Mouse (Mus musculus): ENCODE measurements around the gene Pawr.
"Not testable (repeated sequence)": the region's sequence is repeated elsewhere in the genome, so short reads cannot be mapped to it uniquely, and the experiment has no call there.

The Pawr gene

DNA sequence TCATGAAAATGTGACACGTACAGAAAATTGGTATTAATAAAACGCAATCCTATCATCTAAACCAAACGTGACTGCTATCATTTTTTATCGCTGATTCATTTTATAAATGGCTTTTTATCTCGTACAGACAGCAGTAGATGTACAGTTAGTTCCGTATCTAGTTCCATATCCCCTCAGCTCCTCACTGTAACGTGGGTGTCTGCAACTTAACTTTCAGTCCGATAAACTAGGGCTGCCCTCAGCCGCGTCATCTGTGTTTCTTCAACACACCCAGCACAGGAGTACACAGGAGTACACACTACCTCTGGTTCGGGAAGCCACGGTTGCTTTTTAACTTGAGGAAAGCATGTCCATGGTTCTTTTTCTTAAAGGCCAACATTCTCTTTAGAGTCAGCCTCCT lies 63.3 kb downstream of the Pawr start:
- DNase-seq, result no peak

DNA sequence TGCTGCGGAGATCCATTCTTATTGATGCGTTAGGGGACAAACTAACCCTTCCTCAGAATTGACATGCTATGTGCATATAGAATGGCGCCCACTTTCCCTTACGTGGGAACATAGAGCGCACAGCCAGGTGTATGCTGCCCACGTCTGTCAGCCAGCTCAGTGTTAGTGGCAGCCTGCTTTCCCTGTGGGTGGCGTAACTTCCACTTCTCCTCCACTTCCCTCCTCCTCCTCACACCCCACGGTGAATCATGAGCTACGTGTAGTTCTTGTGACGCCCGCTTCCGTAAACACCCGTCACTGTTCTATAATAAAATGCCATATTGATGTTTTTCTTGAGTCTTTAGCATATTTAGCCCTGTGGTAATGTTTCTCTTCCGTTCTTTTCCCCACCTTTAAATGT lies 63.7 kb downstream of the Pawr start:
- peak; percentile 21 for DNase-seq

DNA sequence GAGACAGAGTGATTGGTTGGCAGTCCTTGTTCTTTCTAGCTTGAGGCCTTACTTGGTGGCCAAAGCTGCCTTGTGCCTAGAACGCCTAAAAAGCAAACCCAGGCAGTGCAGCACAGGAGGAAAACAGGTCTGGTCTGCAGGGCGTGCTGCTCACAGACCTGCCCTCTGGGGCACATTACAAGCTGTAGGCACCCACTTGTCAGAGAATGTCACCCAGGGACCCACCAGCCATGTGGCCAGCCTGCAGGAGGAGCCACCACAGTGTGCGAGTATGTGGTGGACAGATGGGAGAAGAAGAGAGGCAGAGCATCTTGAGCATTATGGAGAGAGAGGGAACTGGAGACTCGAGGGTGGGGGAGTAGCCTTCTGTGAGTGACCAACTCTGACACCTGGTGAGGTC lies 70.8 kb downstream of the Pawr start:
- DNase-seq, result no peak

DNA sequence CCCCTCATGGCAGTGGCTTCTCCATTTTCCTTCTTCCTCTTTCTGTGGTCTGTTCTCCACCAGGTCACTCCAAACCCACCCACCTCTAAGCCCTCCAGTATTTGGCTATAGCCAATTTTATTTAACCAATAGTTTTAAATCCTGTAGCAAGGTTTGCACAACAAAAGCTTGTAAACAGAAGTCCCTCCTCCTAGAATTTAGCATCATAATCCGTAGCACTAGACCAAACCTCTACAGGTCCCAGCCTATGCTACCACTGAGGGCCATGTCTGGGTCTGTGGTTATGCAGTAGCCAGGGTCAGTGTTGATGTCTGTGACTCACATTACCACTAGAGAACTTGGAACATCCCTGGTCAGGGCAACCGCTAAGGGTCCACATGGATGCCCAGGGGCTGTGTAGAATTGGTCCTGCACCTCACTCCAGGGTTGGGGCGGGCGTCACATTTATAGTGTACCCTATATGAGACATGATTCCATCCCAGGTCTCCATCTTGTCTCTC lies 71.5 kb downstream of the Pawr start:
- DNase-seq, result no peak

DNA sequence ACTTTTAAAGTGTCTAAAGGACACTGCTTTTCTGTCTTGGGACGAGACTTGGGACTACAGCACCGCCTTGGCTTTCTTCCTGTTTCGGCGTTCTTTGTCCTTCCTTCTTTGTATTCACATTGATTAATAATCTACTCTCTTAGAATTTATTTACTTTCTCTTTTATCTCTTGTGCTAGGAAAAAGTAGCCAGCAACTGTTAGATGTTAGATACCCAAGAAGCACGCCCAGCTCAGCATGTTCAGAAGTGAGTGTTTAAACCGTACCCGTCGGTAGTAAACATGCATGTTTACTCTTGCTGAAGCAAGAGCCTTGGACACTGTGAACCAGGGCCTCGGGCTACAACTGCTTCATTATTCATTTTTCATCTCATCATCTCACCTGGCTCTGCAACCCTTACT lies 72.2 kb downstream of the Pawr start:
- DNase-seq, result no peak

DNA sequence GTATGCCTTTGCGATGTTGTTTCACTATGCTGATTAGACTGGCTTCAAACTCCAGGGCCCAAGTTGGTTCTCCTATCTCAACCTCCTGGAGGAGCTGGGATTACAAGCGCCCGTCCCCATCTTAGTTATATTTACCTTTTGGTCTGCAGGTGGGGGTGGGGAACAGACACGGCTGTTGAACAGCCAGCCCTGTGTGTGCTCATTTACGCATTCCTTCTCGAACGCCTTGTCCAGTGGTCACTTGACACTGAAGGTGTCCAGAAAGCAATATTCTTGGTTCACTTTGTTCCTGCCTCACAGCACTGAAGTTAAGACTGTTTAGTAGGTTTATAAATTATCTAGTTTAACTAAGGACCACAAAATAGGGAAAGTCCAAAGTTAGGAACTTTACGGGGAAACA lies 73.2 kb downstream of the Pawr start:
- DNase-seq, result no peak

DNA sequence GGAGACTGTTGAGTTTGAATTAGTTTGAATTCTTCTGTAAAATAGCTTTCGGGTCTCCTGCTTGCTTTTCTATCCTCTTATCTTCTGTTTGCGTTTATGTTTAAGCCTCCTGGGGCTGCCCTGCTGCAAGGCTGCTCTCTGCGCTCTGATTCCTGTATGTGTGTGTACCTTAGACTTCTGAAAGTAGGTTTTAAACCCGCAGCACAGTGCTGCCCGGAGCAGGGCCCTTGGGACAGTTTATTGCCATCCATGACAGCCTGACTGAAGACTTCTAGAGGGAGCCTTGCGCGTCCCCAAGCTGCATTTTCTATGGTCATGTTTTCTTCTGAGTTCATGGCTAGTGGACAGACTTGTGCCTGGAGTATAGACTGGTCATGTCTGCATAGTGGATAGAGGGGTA lies 74.0 kb downstream of the Pawr start:
- no peak for DNase-seq

DNA sequence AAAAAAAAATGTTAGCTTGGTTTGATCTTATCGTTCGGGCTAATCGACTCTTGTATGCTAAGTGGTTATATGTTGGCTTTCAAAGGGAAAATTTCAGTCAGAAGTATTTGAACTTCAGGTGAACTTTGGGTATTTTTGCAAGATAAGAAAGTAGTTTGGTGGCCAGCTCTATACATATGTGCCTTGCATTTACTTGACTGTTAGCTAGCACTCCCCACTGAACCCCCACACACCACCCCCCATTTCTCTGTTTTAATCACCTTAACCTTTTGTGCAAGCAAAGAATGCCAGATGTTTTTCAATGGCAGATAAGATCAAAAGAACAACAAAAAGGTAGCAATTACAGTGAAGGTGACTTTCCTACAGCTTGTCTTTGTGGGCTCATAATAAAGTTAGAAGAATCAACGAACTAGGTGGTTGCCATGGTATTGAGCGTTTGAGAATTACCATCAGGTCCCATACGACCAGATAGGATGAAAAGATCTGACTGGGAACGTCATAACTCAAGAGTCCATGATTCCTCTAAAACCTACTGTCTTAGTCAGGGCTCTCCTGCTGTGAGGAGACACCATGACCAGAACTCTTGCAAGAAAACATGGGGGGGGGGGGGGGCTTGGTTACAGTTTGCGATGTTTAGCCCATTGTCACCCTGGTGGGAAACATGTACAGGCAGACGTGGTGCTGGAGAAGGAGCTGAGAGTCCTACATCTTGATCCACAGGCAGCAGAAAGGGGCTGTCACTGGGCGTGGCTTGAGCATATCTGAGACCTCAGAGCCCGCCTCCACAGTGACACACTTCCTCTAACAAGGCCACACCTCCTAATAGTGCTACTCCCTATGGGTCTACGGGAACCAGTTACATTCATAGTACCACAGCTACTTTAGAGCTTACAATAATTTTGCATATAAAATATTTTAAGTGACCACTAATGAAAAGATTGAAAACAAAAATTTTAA lies 75.2 kb downstream of the Pawr start:
- no peak for DNase-seq

DNA sequence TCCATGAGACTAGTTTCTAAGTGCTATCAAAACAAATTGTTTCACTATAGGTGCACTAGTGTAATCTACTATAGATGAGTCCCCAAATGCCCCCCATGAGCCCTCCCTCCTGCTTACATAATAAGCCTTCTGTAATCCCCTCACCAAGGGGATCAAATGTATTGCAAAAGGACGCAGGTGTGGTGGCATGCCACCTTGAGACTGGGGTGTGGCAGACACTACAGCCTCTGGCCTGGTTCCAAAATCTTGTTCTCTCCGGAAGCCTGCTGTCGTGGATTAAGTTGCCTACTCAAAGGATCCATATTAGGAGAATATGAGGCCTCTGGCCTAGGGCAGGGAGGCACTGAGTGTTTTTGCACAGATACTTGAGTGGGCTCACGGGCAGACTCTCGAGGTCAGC lies 76.1 kb downstream of the Pawr start:
- DNase-seq, result no peak

DNA sequence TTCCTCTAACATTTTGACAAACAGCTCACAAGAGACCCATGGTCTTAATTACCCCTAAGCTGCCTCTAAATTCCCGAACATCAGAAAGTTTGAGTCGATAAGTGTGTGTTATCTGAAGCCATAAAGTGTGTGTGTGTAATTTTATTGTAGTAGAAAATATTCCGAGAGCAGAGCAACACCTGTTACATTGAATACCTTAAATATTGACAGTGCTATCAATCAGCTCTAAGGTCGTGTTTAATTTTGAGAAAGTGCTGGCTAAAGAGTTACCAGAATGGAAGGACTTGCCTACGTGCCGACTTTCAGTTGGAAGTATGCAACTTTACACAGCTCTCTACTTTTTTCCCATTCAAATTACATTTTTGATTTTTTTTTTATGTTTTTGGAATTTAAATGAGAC lies 76.5 kb downstream of the Pawr start:
- no peak for DNase-seq

DNA sequence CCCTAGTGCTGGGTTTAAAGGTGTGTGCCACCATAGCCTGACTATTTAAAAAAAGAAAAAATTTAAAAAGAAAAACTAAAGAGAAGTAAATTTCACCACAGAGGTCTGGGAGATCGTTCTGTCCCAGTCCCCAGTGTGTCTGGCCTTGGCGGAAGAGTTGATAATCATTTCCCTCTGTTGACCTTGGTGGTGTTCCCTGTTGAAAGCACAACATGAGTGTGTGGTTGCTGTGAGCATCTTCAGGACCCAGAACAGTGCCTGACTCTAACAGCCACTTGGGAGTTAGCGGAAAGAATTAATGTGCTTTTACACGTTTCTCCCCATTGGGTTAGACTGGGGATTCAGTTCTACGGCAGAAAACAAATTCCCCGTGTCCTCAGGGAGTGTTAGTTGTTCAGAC lies 77.1 kb downstream of the Pawr start:
- DNase-seq, result no peak

DNA sequence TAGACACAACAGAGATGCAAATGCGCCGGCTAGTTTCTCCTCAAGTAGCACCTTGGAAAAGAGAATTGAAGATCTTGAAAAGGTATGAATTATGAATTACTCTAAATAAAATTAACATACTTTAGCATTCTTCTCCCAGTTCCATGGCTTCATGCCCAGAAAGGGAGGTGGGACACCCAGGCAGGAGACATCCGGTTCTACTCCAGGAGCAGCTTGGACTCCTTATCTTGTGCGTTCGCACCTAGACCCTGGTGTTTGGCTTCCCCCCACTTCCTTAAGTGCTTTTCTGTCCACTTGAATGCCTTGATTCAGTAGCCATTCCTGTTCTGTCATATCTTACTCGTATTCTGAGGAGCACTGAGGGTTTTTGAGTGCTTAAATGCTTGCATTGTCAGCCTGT lies 77.6 kb downstream of the Pawr start:
- no peak for DNase-seq

DNA sequence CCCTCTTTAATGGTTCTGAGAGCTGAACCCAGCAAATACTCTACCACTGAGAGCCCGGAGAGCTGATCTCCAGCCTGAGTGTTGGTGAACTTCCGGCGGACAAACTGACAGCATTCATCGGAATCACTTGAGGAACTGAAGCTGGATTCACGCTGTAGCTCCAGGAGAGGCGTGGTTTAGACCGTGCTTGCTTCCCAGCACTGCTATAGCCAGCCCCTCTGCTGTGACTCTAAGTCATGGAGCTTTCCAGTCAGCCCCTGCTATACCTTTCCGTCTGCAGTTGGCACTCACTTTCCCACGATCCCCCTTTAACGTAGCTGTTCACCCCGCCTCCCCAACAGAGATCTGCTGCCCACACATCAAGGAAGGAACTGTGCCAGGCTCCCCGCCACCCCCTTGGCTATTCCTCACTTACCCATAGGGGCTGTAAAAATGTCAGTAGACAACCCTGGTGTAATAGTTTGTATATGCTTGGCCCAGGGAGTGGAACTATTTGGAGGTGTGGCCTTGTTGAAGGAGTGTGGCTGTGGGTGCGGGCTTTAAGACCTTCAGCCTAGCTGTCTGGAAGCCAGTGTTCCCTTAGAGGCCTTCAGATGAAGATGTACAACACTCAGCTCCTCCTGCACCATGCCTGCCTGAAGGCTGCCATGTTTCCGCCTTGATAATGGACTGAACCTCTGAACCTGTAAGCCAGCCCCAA lies 83.2 kb downstream of the Pawr start:
- no peak for DNase-seq

DNA sequence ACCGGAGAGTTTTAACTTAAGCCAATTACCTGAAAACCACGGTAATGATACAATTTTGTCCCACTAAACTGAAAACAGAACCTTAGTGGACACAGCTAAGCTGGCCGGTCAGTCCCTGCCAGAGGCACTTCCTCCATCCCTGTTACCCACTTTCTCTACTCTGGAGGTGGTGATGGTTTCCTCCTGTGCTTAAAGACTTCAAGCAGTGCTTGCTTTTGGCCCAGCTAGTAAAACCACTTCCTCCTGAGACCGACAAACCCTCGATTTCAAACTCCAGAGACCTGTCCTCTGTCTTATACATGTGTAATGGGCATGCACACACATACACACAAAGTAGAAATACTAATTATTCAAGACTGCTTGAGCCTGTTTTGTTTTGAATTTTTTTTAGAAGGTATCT lies 85.5 kb downstream of the Pawr start:
- DNase-seq, result no peak

DNA sequence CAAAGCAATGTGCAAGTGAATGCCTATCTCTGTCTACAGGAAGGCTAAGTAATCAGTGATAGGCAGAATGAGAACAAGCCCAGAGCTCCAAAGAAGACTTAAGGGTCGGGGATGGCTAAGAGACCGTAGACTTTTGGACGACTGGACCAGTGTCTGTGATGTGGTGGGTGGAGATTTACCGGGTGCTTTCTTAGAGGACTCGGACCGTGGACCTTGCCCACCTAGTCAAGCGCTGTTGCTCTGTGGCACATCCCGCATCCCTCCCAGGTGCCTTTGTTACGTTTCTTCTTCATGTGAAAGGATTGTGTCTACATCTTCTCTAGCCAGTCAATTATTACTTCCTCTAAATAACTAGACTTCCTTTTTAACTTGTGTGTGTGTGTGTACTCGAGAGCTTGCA lies 98.6 kb downstream of the Pawr start:
- DNase-seq, result no peak

DNA sequence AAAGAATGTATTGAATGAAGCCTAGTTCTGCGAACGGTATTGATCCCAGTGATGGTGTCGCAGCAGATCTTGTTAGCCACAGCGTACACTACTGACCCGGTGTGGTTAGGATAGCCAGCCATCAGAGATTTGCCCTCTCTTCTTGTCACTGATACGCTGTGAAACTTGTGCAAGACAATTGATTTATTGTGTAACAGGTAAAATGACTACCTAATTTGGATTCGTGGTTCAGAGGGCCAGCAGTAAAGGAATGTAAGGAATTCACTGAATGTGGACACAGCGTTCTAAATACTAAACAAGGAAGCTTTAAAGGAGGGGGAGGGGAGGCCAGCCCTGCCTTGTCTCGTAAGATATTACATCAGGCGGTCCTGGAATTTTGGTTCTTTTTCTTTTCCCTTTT lies 100.3 kb downstream of the Pawr start:
- DNase-seq, result no peak

DNA sequence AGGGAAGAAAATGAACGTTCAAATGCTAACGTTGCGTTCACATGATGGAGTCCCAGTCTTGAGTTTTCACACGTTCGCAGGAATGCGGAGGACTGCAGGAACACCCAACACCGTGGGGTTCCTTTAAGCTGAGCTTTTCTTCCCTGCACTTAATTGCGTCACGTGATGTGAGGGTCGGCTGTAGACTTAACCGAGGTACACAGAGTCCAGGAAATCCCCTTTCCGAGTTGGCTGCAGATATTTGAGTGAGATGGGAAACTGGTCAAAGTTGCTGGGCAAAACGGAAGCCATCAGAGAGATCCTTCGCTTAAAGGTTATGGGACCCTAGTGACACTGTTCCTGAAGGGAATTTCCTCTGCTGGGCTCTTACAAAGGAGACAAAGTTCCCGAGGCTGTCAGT lies 102.1 kb downstream of the Pawr start:
- no peak for DNase-seq

DNA sequence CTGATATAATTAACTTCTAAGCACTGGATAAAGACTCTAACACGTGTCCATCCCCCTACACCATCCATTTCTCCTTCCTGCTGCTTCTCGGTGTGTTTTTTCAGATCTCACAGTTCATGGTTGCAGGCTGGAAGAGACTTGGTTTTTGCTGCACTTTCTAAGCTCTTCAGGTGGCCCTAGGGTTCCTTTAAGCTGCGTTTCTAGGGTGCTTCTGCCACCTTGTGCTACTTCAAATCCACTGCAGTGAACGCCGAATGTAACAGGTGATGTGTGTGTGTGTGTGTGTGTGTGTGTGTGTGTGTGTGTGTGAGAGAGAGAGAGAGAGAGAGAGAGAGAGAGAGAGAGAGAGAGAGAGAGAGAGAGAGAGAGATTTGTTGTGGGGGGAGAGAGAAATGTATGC lies 103.7 kb downstream of the Pawr start:
- DNase-seq, result no peak

DNA sequence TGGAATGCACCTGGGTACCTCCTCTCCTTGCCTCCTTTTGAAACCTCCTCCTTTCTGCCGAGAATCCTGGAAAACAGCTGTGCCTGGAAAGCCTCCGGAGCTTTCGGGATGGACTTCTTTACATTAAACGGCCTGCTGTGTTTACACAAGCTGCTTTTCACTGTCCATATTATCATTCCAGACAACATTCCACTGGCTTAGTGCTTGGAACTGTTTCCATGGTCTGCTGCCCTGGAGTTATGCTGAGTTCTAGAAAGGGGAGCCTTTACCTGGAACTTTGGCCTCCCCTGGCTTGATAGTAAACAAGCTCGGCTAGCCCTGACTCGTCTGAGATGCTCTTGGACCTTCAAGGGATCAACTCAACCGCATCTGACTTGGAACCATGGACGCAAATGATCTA lies 104.4 kb downstream of the Pawr start:
- DNase-seq, result no peak

DNA sequence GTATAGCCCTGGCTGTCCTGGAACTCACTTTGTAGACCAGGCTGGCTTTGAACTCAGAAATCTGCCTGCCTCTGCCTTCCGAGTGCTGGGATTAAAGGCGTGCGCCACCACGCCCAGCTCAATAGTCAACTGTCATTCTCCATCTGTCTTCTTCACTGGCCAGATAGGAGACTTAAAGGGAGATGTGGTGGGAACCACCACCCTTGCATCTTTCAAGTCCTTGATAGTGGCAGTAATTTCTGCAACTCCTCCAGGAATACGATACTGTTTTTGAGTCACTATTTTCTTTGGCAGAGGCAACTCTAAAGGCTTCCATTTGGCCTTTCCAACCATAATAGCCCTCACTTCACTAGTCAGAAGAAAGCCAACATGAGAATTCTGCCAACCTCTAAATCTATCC lies 108.3 kb downstream of the Pawr start:
- not testable (repeated sequence) for DNase-seq

DNA sequence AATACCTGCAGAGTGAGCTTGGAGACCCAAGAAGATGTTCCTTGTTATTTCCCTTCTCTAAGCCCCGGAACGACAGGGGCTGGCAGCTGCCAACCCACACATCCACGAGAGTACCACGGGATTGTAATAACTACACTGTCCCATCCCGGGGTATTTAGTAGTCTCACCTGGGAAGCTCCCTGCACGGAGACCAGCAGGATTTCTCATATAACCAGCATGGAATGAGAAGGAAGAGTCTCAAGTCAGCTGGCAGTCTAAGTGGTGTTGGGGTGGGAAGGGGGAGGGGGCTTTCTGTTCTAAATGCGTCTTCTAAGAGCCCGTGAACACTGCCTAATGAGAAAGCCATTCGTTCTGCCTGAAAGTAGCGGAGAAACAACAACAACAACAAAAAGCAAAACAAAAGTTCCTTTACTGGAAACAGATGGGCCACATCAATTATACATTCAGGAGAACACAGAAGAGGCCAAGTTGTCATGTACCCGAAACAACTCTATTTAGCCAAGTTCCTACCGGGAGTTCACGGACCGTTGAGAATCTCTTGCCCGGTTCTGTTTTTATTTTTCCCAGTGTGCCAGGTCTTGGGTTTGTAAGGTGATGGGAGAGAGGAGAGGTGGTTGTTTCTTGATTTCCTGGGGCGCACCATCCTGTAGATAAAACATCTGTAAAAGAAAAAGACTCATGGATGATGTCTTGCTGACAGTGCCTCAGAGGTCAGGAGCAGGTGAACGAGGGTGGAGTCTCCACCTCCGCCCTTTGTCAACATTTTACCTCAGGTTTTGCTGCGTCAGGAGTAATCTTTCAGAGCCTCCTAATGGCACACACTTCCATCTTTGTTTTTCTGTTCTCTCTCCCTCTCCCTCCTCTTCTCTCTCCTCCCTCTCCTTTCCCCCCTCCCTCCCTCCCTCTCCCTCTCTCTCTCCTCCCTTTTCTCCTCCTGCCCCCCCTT lies 112.3 kb downstream of the Pawr start:
- no peak for DNase-seq

DNA sequence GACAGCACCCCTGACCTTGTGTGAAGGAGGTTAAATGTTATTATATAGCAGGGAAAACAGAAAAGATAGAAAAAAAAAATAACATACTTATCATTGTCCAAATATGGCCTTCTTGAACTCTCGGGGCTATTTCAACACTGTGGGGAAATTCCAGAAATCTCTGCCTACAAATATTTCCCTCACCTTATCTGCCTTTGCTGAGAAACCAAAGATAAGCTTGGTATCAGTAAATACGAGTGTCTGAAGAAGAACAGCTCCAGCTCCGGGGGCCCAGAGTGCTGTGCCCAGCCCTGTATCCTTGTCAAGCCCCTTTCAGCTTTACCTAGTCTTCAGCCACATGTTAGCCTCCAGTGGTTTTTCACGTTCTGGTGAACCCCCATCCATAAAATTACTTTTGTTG lies 113.2 kb downstream of the Pawr start:
- DNase-seq, result no peak

DNA sequence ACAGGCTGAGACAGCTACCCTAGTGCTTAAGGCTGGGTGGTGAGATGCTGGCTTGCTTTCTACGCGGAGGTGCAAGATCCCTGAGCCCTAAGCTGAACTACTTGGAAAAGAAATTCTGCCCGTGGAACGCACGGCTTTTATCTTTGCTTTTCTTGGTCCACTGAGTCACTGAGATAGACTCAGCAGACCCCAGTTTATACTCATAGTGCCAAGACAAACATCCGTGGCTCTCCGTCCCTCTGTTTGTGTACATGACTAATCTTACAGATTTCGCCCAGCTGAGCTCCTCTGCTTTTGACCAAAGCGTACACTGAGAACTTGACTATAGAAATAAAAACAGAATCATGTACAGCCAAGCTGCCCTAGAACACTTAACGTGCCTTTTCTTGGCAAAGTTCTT lies 113.7 kb downstream of the Pawr start:
- no peak for DNase-seq
